Mouse (Mus musculus): ENCODE data around the gene Ankrd17.
A peak's percentile ranks its signal among the peaks of the same experiment; 100 is the strongest.
"Not testable (repeated sequence)": the region's sequence is repeated elsewhere in the genome, so short reads cannot be mapped to it uniquely, and the experiment has no call there.

Gene Ankrd17

GRCm38 (mm10) chr5:90338177-90339091 lies 27.9 kb downstream of the Ankrd17 start:
- DNase-seq (ENCODE audit: low spot score), result no peak

- DNase-seq (ENCODE audit: low spot score), result no peak
Measured at GRCm38 (mm10) chr5:90332478-90332877, 33.9 kb downstream of the Ankrd17 start.

- no peak for DNase-seq (ENCODE audit: low spot score)
Measured at GRCm38 (mm10) chr5:90331071-90331470, 35.3 kb downstream of the Ankrd17 start.

DNA sequence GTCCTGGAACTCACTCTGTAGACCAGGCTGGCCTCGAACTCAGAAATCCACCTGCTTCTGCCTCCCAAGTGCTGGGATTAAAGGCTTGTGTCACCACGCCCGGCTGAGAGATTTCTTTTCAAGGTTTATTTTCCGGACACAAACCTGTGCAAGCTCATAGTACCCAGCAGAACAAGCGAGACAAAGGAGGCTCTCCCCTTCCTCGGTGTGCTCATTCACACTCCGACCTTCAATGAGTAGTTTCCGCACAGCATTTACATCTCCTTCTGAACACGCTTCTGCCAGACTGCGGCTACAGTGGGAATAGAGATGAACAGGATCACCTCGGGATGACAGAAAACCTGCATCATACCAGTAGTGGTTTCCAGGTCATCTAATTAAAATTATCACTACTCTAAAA lies 68.0 kb downstream of the Ankrd17 start:
- DNase-seq (ENCODE audit: low spot score), result no peak

GRCm38 (mm10) chr5:90289887-90290286 lies 76.5 kb downstream of the Ankrd17 start:
- no peak for DNase-seq (ENCODE audit: low spot score)

DNA sequence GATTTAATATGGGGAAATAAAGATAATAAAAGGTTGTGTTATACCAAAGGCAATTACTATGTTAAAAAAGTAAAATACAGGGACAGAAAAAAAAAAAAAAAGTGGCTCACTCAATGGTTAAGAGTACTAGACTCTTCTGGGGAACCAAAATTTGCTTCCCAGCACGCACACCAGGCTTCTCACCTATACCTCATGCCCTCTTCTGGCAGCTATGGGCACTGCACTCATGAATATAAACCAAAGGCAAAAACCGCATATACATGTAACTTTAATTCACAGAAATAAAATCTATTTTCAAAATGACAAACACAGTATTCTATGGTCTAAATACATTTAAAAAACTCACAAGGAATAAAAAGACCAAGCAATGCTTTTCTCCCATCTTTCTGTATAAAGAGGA lies 79.8 kb downstream of the Ankrd17 start:
- DNase-seq (ENCODE audit: low spot score), result peak; percentile 31

DNA sequence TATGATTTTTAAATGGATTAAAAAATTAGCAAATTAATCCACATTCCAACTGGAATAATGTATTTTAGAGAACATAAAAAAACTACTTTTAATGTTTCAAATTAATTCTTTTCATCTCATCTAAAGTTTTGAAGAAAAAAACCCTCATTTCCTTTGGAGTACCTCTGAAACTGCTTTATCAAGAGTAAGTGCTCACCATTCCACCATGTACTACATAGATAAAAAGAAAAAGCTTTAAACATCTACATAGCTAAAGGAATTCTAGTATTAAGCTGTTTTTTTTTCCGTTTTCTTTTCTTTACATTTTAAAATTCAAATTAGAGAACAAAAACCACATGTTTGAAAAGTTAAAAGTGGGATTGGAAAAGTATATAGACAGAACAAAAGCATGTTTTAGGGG lies 86.3 kb downstream of the Ankrd17 start:
- DNase-seq (ENCODE audit: low spot score), result no peak

DNA sequence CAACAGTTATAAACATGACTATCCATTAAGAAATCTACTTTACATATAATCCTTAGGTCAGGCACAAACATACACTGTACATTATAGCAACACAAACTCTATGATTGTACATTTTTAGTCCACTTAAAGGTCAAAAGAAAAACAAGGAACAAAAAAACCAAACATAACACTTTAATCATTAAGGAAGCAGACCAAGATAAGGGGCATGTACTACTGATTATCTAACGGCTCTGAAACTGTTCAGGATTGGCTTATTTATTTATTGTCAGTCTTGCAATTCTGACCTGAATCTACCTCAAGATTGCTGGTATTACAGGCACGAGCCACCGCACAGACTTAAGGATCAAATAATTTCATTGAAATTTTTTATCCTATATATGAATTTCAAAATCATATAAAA lies 87.0 kb downstream of the Ankrd17 start:
- no peak for DNase-seq (ENCODE audit: low spot score)

GRCm38 (mm10) chr5:90277443-90277842 lies 88.9 kb downstream of the Ankrd17 start:
- no peak for DNase-seq (ENCODE audit: low spot score)

DNA sequence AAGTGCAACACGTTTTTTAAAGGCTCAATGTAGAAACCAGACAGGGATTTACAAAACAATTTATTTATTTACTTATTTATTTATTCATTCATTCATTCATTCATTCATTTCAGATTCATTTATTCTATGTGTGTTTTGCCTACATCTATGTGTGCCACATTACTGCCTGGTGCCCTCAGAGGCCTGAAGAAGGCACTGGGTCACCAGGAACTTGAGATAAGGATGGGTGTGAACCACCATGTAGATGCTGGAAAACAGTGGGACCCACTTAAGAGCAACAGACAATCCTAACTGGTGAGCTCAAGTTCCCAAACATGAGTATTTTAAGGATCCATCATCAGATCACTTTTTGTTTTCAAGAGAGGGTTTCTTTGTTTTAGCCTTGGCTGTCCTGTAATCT lies 91.6 kb downstream of the Ankrd17 start:
- no peak for DNase-seq (ENCODE audit: low spot score)

- DNase-seq (ENCODE audit: low spot score), result not testable (repeated sequence)
Measured at GRCm38 (mm10) chr5:90262230-90262629, 104.1 kb downstream of the Ankrd17 start.

GRCm38 (mm10) chr5:90257023-90257422 lies 109.4 kb downstream of the Ankrd17 start:
- no peak for DNase-seq (ENCODE audit: low spot score)

- DNase-seq (ENCODE audit: low spot score), result no peak
Measured at GRCm38 (mm10) chr5:90247503-90247902, 118.9 kb downstream of the Ankrd17 start.

- DNase-seq (ENCODE audit: low spot score), result no peak
Measured at GRCm38 (mm10) chr5:90246987-90247386, 119.4 kb downstream of the Ankrd17 start.

DNA sequence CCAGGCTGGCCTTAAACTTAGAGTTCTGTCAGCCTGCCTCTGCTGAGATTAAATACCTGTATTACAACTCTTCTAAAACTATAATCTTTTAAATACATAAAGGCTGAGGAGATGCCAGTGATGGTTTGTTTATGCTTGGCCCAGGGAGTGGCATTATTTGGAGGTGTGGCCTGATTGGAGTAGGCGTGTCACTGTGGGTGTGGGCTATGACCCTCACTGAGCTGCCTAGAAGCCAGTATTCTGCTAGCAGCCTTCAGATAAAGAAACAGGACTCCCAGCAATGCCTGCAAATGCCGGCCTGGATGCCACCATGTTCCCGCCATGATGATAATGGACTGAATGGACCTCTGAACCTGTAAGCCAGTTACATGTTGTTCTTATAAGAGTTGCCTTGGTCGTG lies 119.8 kb downstream of the Ankrd17 start:
- peak; percentile 31 for DNase-seq (ENCODE audit: low spot score)

GRCm38 (mm10) chr5:90245416-90245815 lies 121.0 kb downstream of the Ankrd17 start:
- DNase-seq (ENCODE audit: low spot score), result no peak

- DNase-seq (ENCODE audit: low spot score), result no peak
Measured at GRCm38 (mm10) chr5:90235217-90235616, 131.2 kb downstream of the Ankrd17 start.

GRCm38 (mm10) chr5:90233305-90233704 lies 133.1 kb downstream of the Ankrd17 start:
- no peak for DNase-seq (ENCODE audit: low spot score)

- DNase-seq (ENCODE audit: low spot score), result no peak
Measured at GRCm38 (mm10) chr5:90229760-90230159, 136.6 kb downstream of the Ankrd17 start.

- no peak for DNase-seq (ENCODE audit: low spot score)
Measured at GRCm38 (mm10) chr5:90226696-90227095, 139.7 kb downstream of the Ankrd17 start.

GRCm38 (mm10) chr5:90224730-90225129 lies 141.6 kb downstream of the Ankrd17 start:
- DNase-seq (ENCODE audit: low spot score), result peak; percentile 26

DNA sequence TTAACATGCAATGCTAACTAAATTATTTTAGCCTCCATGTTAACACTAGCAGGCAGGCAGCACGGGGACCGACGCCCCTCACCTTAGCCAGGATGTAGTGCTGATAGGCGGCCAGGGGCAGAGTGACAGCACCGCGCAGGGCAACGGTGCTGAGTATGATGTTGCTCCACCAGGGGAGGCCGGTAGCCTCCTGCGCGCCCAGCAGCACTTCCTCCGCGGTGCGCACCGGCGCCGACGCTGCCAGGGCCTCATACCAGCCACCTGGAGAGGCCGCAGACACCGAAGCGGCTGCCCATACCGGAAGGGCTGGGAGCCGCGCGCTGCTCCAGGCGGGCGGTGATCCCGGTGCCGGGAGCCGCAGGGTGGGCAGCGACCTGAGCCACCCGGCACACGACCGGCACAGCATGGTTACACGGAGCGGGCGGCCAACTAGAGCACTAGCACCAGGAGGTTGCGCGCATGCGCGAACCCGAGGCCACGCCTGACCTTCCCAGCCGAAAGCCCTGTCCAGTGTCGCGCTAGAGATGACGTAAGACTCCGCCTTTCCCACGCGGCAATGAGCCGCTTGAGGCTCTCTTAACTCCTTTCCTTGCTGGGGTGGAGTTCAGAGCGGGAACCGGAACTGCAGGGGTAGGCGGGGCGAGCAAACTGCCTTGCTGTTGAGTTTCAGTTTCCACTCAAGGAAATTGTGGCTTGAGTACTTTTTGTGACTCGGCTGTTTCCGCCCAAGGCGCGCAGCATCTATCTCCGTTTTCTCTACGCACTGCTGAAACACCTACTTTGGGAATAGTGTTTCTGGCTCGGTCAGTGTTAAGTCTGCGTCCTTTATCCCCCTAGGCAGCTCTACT lies 142.6 kb downstream of the Ankrd17 start, which contains the start of gene Cox18:
TSS of gene Cox18 (minus strand) at position 468 of the 848 bp plus-strand sequence.
- DNase-seq (ENCODE audit: low spot score), result peak; percentile 99

DNA sequence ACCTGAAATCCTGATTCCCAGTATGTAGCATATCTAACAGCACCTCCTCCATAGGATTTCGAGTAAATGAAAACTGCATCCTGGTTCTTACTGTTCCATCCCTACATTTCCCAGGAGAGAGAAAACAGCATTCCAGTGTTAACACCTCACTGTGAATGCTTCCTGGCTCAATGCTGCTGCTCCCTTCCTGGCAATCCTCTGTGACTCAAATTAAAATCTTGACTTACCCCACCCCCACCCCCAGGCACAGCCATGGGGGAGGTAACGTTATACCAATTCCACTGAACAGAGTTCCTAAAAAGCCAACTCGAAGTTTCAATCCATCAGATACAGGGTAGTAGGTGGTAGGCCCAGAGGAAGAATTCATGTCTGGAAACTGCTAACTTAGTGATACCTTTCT lies 143.4 kb downstream of the Ankrd17 start:
- peak; percentile 11 for DNase-seq (ENCODE audit: low spot score)

Data from c-Kit-positive CD71-positive TER-119-positive erythroid progenitor cells, embryonic 14.5 days (primary cell).